Mouse (Mus musculus) hindbrain, embryonic 16.5 days (tissue): ENCODE results near the gene Kcnh4. TPM values are rescaled to one million over a fixed set of nuclear protein-coding genes. Genes with fewer than 3 reads are reported as not detected.
A peak's percentile ranks its signal among the peaks of the same experiment; 100 is the strongest.

Experiments used
- ATAC-seq: fragments of 200-750 bp; cut with Nextera tagmentation; 2 replicates; pipeline ENCODE4 v1.8.0; 2017; ENCODE audit warnings: moderate TSS enrichment, moderate library complexity
- H3K27ac ChIP-seq: fragments of 300-500 bp; sonication (generic); 2 replicates; pipeline ENCODE4 v1.5.1; 2014; ENCODE audit warnings: low read depth, mild to moderate bottlenecking, control low read depth, low read length, moderate library complexity
- H3K27me3 ChIP-seq: fragments of 300-500 bp; sonication (generic); replicated peaks from 2 replicates; pipeline ENCODE4 v1.6.1; 2014; ENCODE audit warnings: low read length; ENCODE audit not compliant: control insufficient read depth, insufficient read depth
- H3K36me3 ChIP-seq: fragments of 300-500 bp; sonication (generic); 2 replicates; pipeline ENCODE4 v1.6.1; 2014; ENCODE audit warnings: mild to moderate bottlenecking, low read length, moderate library complexity, mixed read lengths; ENCODE audit not compliant: control insufficient read depth, insufficient read depth
- H3K4me1 ChIP-seq: fragments of 300-500 bp; sonication (generic); 2 replicates; pipeline ENCODE4 v1.6.1; 2014; ENCODE audit warnings: low read depth, low read length; ENCODE audit not compliant: control insufficient read depth, insufficient read depth
- H3K4me2 ChIP-seq: fragments of 300-500 bp; sonication (generic); 2 replicates; pipeline ENCODE4 v1.6.1; 2014; ENCODE audit warnings: mild to moderate bottlenecking, low read length, control low read depth, moderate library complexity
- H3K4me3 ChIP-seq: fragments of 300-500 bp; sonication (generic); 2 replicates; pipeline ENCODE4 v1.5.1; 2014; ENCODE audit warnings: mild to moderate bottlenecking, low read length, control low read depth, moderate library complexity
- H3K9ac ChIP-seq: fragments of 300-500 bp; sonication (generic); 2 replicates; pipeline ENCODE4 v1.6.1; 2014; ENCODE audit warnings: low read depth, mild to moderate bottlenecking, control low read depth, low read length, moderate library complexity
- H3K9me3 ChIP-seq: fragments of 300-500 bp; sonication (generic); 2 replicates; pipeline ENCODE4 v1.6.1; 2014; ENCODE audit warnings: mild to moderate bottlenecking, low read length, moderate library complexity; ENCODE audit not compliant: control insufficient read depth
- WGBS: fragments of 180-500 bp; shearing (Covaris S2); extraction: QIAGEN DNeasy Blood & Tissue Kit; methylation state at CpG from one replicate; pipeline ENCODE4 v1.1.7; 2014; 5-methylcytosine and 5-hydroxymethylcytosine counted together
- polyA plus RNA-seq: library from polyadenylated mRNA; unstranded; fragments of >200 nt; fragmentation: Nextera tagmentation; extraction: Ambion mirVana; gene quantifications from 2 replicates; pipeline ENCODE4 v1.2.1, GENCODE M21; 2015

Gene Kcnh4
- polyA plus RNA-seq, 1 experiment from 2014 or later = 8.9 TPM

GRCm38 (mm10) chr11:100738749-100739148 lies 21.0 kb downstream of the Kcnh4 start:
- Histone ChIP-seq H3K27ac (peak overlapping the region; percentile 83), H3K36me3 (peaks cover 7% of the 10 kb centered on the region), H3K27me3 (no peaks in the 10 kb centered on the region), H3K9me3 (no peaks in the 10 kb centered on the region), H3K4me1 (peaks cover 18% of the 10 kb centered on the region), H3K4me3 (peak overlapping the region; percentile 57), H3K9ac (peak overlapping the region; percentile 72), H3K4me2 (peak overlapping the region; percentile 68)
- no peak for ATAC-seq
- 15% methylated on average over 5 of the region's 5 CpGs for WGBS

- Histone ChIP-seq H3K9me3 (no peaks in the 10 kb centered on the region), H3K27me3 (no peaks in the 10 kb centered on the region), H3K9ac (peak within 1 kb of the TSS; percentile 80), H3K4me2 (peak within 1 kb of the TSS; percentile 91), H3K36me3 (peaks cover 7% of the 10 kb centered on the region), H3K27ac (peak within 1 kb of the TSS; percentile 83), H3K4me1 (peaks cover 18% of the 10 kb centered on the region), H3K4me3 (peak within 1 kb of the TSS; percentile 57)
- under 1% methylated on average over 36 of the region's 39 CpGs for WGBS
- peak; percentile 99 for ATAC-seq
Observed at GRCm38 (mm10) chr11:100738066-100738604, 21.6 kb downstream of the Kcnh4 start, which contains the start of gene Rab5c. TSS of gene Rab5c (minus strand) at chr11:100738215.

GRCm38 (mm10) chr11:100737105-100737733 lies 22.5 kb downstream of the Kcnh4 start:
- WGBS = 3% methylated on average over 13 of the region's 13 CpGs
- Histone ChIP-seq H3K9me3 (no peaks in the 10 kb centered on the region), H3K9ac (peak overlapping the region; percentile 80), H3K4me3 (peak overlapping the region; percentile 57), H3K4me1 (peaks cover 18% of the 10 kb centered on the region), H3K27ac (peak overlapping the region; percentile 37; the same call in 1 of the 2 replicates), H3K27me3 (no peaks in the 10 kb centered on the region), H3K36me3 (peaks cover 7% of the 10 kb centered on the region), H3K4me2 (peak overlapping the region; percentile 91)
- no peak for ATAC-seq

GRCm38 (mm10) chr11:100736746-100737080 lies 23.0 kb downstream of the Kcnh4 start:
- H3K27ac ChIP-seq = no peak overlapping the region
- H3K9ac ChIP-seq = no peak overlapping the region
- H3K4me2 ChIP-seq = peak overlapping the region; percentile 91
- peaks cover 18% of the 10 kb centered on the region for H3K4me1 ChIP-seq
- H3K4me3 ChIP-seq = no peak overlapping the region
- H3K27me3 ChIP-seq = no peaks in the 10 kb centered on the region
- peaks cover 6% of the 10 kb centered on the region for H3K36me3 ChIP-seq
- H3K9me3 ChIP-seq = no peaks in the 10 kb centered on the region
- no peak for ATAC-seq
- 82% methylated on average over 4 of the region's 4 CpGs for WGBS

- no peak overlapping the region for H3K4me3 ChIP-seq
- ATAC-seq = no peak
- H3K9ac ChIP-seq = no peak overlapping the region
- H3K27ac ChIP-seq = no peak overlapping the region
- H3K4me1 ChIP-seq = peaks cover 18% of the 10 kb centered on the region
- 0 out of 2 replicates have a peak overlapping the region, but pooled peaks have one; percentile 7 for H3K4me2 ChIP-seq
- WGBS = 84% methylated on average over 14 of the region's 14 CpGs
- no peaks in the 10 kb centered on the region for H3K9me3 ChIP-seq
- H3K27me3 ChIP-seq = no peaks in the 10 kb centered on the region
- peaks cover under 1% of the 10 kb centered on the region for H3K36me3 ChIP-seq
Observed at GRCm38 (mm10) chr11:100735954-100736745, 23.6 kb downstream of the Kcnh4 start.

GRCm38 (mm10) chr11:100735134-100735865 lies 24.4 kb downstream of the Kcnh4 start:
- 95% methylated on average over 9 of the region's 9 CpGs for WGBS
- Histone ChIP-seq H3K27ac (no peak overlapping the region), H3K27me3 (no peaks in the 10 kb centered on the region), H3K4me1 (peaks cover 18% of the 10 kb centered on the region), H3K9ac (no peak overlapping the region), H3K4me3 (no peak overlapping the region), H3K4me2 (no peak overlapping the region), H3K9me3 (no peaks in the 10 kb centered on the region), H3K36me3 (no peaks in the 10 kb centered on the region)
- no peak for ATAC-seq

- Histone ChIP-seq H3K36me3 (no peaks in the 10 kb centered on the region), H3K4me3 (no peak overlapping the region), H3K27me3 (no peaks in the 10 kb centered on the region), H3K9me3 (no peaks in the 10 kb centered on the region), H3K4me2 (no peak overlapping the region), H3K9ac (no peak overlapping the region), H3K27ac (no peak overlapping the region), H3K4me1 (no peaks in the 10 kb centered on the region)
- WGBS = 85% methylated on average over 6 of the region's 6 CpGs
- no peak for ATAC-seq
Observed at GRCm38 (mm10) chr11:100730477-100731205, 29.1 kb downstream of the Kcnh4 start.

GRCm38 (mm10) chr11:100729976-100730375 lies 29.8 kb downstream of the Kcnh4 start:
- H3K4me3 ChIP-seq = no peak overlapping the region
- H3K36me3 ChIP-seq = no peaks in the 10 kb centered on the region
- no peaks in the 10 kb centered on the region for H3K9me3 ChIP-seq
- ATAC-seq = no peak
- H3K27ac ChIP-seq = no peak overlapping the region
- H3K4me1 ChIP-seq = no peaks in the 10 kb centered on the region; the same call in 1 of the 2 replicates
- H3K4me2 ChIP-seq = no peak overlapping the region
- no peaks in the 10 kb centered on the region for H3K27me3 ChIP-seq
- H3K9ac ChIP-seq = no peak overlapping the region
- 94% methylated on average over 4 of the region's 4 CpGs for WGBS
